Mouse (Mus musculus) C2C12 (cell line): ENCODE results near the gene Ndufb2. TPM values are rescaled to one million over a fixed set of nuclear protein-coding genes. Genes with fewer than 3 reads are reported as not detected.

ENCODE experiments used
- H3K27me3 ChIP-seq: one replicate; pipeline ENCODE4 v1.6.1; 2011; ENCODE audit not compliant: control insufficient read depth, insufficient read depth, insufficient read length
- H3K36me3 ChIP-seq: one replicate; pipeline ENCODE4 v1.6.1; 2011; ENCODE audit not compliant: control insufficient read depth, insufficient read depth
- H3K4me3 ChIP-seq: one replicate; pipeline ENCODE4 v1.5.1; 2011; ENCODE audit warnings: mild to moderate bottlenecking, control low read depth; ENCODE audit not compliant: poor library complexity, insufficient read depth, severe bottlenecking
- H3K79me2 ChIP-seq: one replicate; pipeline ENCODE4 v1.6.1; 2011; ENCODE audit not compliant: control insufficient read depth, insufficient read depth
- H3K79me3 ChIP-seq: one replicate; pipeline ENCODE4 v1.6.1; 2011; ENCODE audit warnings: low read depth, control low read depth
- H3ac ChIP-seq: one replicate; pipeline ENCODE3; 2011; ENCODE audit warnings: low read depth; ENCODE audit not compliant: control insufficient read depth, insufficient read length
- CEBPB ChIP-seq: IDR thresholded peaks from one replicate; pipeline ENCODE4 v1.6.1; 2011; ENCODE audit warnings: low read depth, mild to moderate bottlenecking, control low read depth, moderate library complexity
- CTCF ChIP-seq: IDR thresholded peaks from one replicate; pipeline ENCODE4 v1.5.1; 2011; ENCODE audit not compliant: control insufficient read depth, insufficient read depth, insufficient read length
- FOSL1 ChIP-seq: IDR thresholded peaks from one replicate; pipeline ENCODE4 v1.8.0; 2011; ENCODE audit warnings: mild to moderate bottlenecking, low read length; ENCODE audit not compliant: poor library complexity, insufficient read depth, severe bottlenecking
- MAX ChIP-seq: IDR thresholded peaks from one replicate; pipeline ENCODE4 v1.6.1; 2011; ENCODE audit warnings: mild to moderate bottlenecking, control low read depth
- MYOD1 ChIP-seq: IDR thresholded peaks from one replicate; pipeline ENCODE4 v1.6.1; 2011; ENCODE audit warnings: low read depth; ENCODE audit not compliant: control insufficient read depth, insufficient read length
- MYOG ChIP-seq: IDR thresholded peaks from one replicate; pipeline ENCODE4 v1.6.1; 2011; ENCODE audit not compliant: control insufficient read depth, insufficient read length; ENCODE audit errors: extremely low read depth
- USF1 ChIP-seq: IDR thresholded peaks from one replicate; pipeline ENCODE4 v1.6.1; 2011; ENCODE audit warnings: low read depth, mild to moderate bottlenecking, control low read depth, moderate library complexity
- polyA plus RNA-seq: library from polyadenylated mRNA; unstranded; fragments of >200 nt; fragmentation: generic; extraction: Trizol; gene quantifications from one replicate; pipeline ENCODE4 v1.2.1, GENCODE M21; 2012; ENCODE audit warnings: missing spikeins

Ndufb2 gene
- polyA plus RNA-seq, 1 experiment: 243 TPM

DNA sequence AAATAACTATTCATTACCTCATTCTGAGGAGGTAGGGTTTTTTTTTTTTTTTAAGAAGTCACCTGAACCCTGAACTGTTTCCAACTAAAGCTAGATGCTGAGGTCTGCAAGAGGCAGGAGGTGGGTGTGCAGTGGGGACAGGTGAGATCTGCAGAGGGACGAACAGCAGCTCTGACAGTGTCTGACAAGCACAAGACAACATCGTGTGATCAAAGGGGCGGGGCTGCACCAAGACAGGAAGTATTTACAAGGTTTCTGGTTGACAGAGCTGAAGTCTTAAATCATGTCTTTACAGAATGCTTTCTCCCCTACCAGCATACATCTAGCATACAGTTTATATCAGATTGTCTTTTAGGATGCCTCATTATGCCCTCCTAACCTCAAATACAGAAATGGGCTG, 14.5 kb downstream of the Ndufb2 start:
- H3K4me3 ChIP-seq: no peak overlapping the region
- TF ChIP-seq CEBPB (no peak), MYOD1 (no peak), CTCF (no peak), MYOG (no peak), USF1 (no peak), FOSL1 (no peak), MAX (no peak)
- H3K27me3 ChIP-seq: no peaks in the 10 kb centered on the region
- H3K79me3 ChIP-seq: no peaks in the 10 kb centered on the region
- no peaks in the 10 kb centered on the region for H3K79me2 ChIP-seq
- no peak overlapping the region for H3ac ChIP-seq
- peaks cover 6% of the 10 kb centered on the region for H3K36me3 ChIP-seq

DNA sequence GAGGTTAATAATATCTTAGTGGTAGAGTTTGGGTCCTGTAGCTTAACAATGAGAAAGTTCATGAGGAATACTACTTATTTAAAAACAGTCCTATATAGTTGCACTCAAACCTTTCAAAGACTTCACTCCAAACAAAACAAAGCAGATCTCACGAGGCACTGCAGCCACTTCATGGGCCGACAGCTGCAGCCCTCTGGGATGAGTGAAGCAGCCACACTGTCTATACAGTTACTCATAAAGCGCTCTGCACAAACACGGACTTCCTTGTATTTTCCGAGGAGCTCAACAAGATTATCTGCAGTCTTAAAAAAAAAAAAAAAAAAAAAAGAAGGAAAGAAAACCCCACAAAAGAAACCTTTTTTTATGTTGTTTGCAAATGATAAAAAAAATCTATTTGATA, 15.0 kb downstream of the Ndufb2 start:
- no peaks in the 10 kb centered on the region for H3K79me3 ChIP-seq
- H3K4me3 ChIP-seq: no peak overlapping the region
- no peaks in the 10 kb centered on the region for H3K27me3 ChIP-seq
- peaks cover 4% of the 10 kb centered on the region for H3K36me3 ChIP-seq
- H3ac ChIP-seq: no peak overlapping the region
- TF ChIP-seq MYOD1: no peak
- no peak for TF ChIP-seq CTCF
- no peaks in the 10 kb centered on the region for H3K79me2 ChIP-seq

DNA sequence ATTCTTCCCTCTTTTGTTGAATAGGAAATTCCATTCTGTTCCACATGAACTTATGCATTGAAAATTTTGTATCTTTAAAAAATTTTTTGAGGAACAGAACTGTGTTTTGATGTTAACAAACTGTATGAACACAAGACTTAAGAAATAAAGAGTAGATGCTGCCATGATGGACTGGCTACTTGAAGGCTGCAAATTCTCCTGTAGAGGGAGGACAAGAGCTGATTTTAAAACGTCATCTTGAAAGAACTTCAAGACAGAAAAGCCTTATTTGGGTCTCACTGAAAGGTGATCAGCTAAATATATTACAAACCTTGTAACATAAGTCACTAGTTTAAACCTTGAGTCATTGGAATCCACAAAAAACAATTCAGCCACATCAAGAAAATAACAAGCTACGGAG, 17.8 kb downstream of the Ndufb2 start:
- no peaks in the 10 kb centered on the region for H3K79me3 ChIP-seq
- H3K27me3 ChIP-seq: no peaks in the 10 kb centered on the region
- H3K36me3 ChIP-seq: peaks cover 12% of the 10 kb centered on the region
- no peak overlapping the region for H3ac ChIP-seq
- H3K4me3 ChIP-seq: no peak overlapping the region
- no peaks in the 10 kb centered on the region for H3K79me2 ChIP-seq
- TF ChIP-seq MAX (no peak), USF1 (no peak), MYOD1 (no peak), CEBPB (no peak), MYOG (no peak), FOSL1 (no peak), CTCF (no peak)

DNA sequence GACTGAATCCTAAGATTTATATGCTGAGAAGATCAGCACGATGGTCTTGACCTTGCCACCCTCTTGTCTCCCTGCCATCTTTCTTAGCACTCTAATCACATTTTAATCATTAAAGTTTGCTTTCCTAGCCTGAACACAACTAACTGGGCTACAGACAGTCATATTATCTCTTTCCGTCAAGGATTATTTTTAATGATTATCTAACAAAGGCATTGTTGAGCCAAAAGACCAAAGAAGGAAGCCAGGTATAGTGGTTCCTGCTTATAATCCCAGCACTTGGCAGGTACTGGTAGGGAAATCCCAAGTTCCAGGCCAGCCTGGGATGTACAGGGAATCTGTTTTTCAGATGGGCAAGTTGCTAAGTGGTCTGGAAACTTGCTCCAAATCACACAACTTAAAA, 18.9 kb downstream of the Ndufb2 start:
- Histone ChIP-seq H3K27me3 (no peaks in the 10 kb centered on the region), H3K4me3 (no peak overlapping the region), H3K79me2 (no peaks in the 10 kb centered on the region), H3ac (no peak overlapping the region), H3K79me3 (no peaks in the 10 kb centered on the region), H3K36me3 (peaks cover 15% of the 10 kb centered on the region)
- TF ChIP-seq USF1: no peak
- TF ChIP-seq CEBPB: no peak
- no peak for TF ChIP-seq MYOG
- no peak for TF ChIP-seq FOSL1

Other genes starting within 250 kb of the Ndufb2 start
- 18.6 TPM for gene Slc37a3, start 214.9 kb upstream of the Ndufb2 start, polyA plus RNA-seq
- not detected for gene Rab19, start 211.4 kb upstream of the Ndufb2 start, polyA plus RNA-seq
- gene Mkrn1, start 172.1 kb upstream of the Ndufb2 start, polyA plus RNA-seq: 30.9 TPM
- gene Dennd2a, start 34.7 kb upstream of the Ndufb2 start, polyA plus RNA-seq: 11.5 TPM
- 5.8 TPM for gene Adck2, start 18.7 kb upstream of the Ndufb2 start, polyA plus RNA-seq
- gene Gm42420, start 6.8 kb upstream of the Ndufb2 start, polyA plus RNA-seq: not detected
- 2.2 TPM for gene Braf, start 132.9 kb downstream of the Ndufb2 start, polyA plus RNA-seq
- gene Mrps33, start 218.4 kb downstream of the Ndufb2 start, polyA plus RNA-seq: 133 TPM